Mouse (Mus musculus): ENCODE measurements around the gene Rimklb.
A peak's percentile ranks its signal among the peaks of the same experiment; 100 is the strongest.

Rimklb gene

GRCm38 (mm10) chr6:122427456-122427855 lies 71.1 kb downstream of the Rimklb start:
- DNase-seq (ENCODE audit: low spot score in 2 of 2), result no peak

- DNase-seq (ENCODE audit: low spot score in 2 of 2), result no peak
These were observed 81.5 kb downstream of the Rimklb start for GRCm38 (mm10) chr6:122417015-122417414.

GRCm38 (mm10) chr6:122416347-122416746 lies 82.2 kb downstream of the Rimklb start:
- DNase-seq (ENCODE audit: low spot score in 2 of 2), result no peak

GRCm38 (mm10) chr6:122411281-122411680 lies 87.3 kb downstream of the Rimklb start:
- DNase-seq (ENCODE audit: low spot score in 2 of 2), result no peak

- DNase-seq (ENCODE audit: low spot score in 2 of 2), result peak in 1 of 2 experiments; percentile 30
These were observed 96.3 kb downstream of the Rimklb start for GRCm38 (mm10) chr6:122402240-122402639.

- DNase-seq (ENCODE audit: low spot score in 2 of 2), result no peak
These were observed 98.3 kb downstream of the Rimklb start for GRCm38 (mm10) chr6:122400263-122400662.
